Mouse (Mus musculus) 3T3-L1 (cell line): ENCODE data around the gene Ufsp1.
A peak's percentile ranks its signal among the peaks of the same experiment; 100 is the strongest.
"Not testable (repeated sequence)": the region's sequence is repeated elsewhere in the genome, so short reads cannot be mapped to it uniquely, and the experiment has no call there.

Experiments
- DNase-seq: peaks from one replicate; pipeline ENCODE4 v3.0.0-alpha.2; 2015; ENCODE audit warnings: low read depth, low spot score

The Ufsp1 gene

GRCm38 (mm10) chr5:137293839-137294743 is at the start of gene Ufsp1:
Gene Ufsp1 (plus strand): TSS chr5:137294629.
- DNase-seq: peak; percentile 95

DNA sequence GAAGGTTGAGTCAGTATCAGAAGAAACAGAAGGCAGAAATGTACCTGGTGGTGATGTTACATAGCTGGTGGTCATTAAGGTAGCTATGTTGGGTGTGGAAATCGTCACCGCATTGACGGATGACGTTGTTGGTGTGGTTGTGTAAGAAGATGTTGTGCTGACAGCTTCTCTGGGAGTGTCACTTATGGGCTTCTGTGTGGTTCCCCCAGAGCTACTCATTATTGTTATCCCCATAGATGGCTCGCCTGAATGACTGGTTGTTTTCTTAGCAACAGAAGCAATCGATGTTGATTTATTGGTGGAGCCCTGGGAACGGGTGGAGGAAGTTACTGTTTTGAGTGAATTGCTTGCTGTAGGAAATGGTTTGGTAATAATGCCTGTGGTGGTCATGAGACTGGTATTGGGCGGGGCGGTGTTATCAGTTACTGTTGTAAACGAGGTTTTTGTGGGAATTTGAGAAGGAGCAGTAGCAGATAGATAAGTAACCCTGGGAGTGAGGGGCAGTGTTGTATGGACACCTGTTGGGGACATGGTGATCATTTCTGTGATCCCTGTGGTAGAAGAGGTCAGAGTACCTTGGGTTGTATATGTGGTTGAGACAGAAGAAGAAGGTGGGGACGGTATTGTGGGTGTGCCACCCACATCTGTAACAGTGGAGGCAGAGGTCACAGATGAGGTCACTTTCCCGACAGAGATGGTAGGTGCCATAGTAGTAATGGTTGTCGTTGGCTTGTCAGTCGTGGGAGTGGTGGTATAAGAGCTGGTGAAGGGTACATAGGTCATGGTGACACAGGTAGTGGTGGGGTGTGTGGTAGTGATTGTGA is 30.3 kb upstream of the Ufsp1 start:
- DNase-seq: no peak

- DNase-seq: no peak
Observed at GRCm38 (mm10) chr5:137264787-137265186, 29.6 kb upstream of the Ufsp1 start.

DNA sequence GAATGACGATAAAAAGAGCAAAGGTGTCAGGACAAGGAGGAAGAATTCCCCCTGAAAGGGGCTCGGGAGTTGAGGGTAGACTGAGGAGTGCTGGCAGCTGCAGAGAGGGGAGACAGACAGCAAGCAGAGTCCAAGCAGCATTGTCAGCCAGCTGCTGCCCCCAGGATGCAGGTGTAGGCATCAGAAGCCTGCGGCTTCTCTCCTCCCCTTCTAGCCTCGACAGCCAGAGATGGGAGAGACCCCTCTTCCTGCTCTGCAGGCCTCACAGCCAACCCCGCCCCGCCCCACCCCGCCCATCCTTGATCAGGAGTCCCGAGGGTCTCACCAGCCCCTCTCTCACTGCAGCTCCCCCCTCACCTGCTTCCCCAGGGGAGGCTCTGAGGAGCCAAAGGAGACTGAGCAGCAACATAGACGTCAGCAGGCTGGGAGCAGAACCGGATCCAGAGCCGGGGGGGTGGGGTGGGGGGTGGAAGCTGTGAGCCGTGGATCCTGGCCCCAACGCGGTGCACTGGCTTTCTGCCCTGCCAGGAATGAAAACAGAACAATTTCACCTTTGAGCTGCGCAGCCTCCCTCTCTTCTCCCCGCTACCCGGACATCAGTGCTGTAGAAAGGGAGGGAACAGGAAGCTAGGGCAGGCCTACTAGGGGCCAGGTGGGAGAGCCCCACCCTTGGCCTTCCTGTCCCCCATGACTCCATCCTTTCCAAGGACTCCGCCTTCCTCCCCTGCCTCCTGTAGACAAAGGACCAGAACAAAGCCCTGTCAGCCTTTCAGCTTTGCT is 26.1 kb upstream of the Ufsp1 start:
- DNase-seq: no peak

GRCm38 (mm10) chr5:137277360-137278342 is 16.8 kb upstream of the Ufsp1 start:
- DNase-seq: peak; percentile 35

GRCm38 (mm10) chr5:137284411-137284810 is 10.0 kb upstream of the Ufsp1 start:
- DNase-seq: not testable (repeated sequence)

DNA sequence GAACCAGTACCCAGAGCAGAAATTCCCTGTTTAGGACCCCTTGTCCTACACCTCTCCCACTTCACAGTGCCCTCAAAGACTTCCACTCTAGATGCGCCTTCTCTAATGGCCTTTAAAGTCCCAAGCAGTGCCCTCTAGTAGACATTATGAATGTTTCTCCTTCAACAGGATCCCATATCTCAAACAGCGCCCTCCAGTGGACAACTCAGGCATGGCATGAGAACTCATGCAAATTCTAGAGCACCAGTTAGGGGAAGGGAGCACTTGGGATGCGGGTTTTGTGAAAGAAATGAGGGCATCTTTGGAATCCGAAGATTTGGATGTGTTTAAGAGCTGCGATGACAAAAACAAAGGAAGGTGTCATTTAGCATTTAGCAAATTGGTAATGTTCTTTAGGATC is 9.4 kb upstream of the Ufsp1 start:
- DNase-seq: peak; percentile 62

- no peak for DNase-seq
Observed at GRCm38 (mm10) chr5:137285986-137286385, 8.4 kb upstream of the Ufsp1 start.

DNA sequence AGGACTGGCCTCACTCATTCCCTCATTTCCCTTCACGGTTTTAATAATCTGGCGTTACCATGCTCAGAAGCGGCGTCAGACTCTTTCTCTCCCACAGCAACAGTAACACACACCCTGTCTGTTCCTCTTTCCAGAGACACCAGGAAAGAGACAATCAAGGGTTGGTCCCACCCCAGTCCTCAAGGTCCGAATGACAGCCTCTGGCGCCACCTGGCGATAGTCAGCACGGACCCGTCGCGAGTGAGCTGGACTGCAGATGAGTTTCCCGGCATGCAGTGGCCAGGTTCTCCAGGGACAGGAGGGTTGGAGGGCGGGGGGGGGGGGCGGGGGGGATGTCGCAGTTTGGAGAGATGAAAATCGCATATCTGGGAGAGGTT is 7.8 kb upstream of the Ufsp1 start:
- peak; percentile 89 for DNase-seq

DNA sequence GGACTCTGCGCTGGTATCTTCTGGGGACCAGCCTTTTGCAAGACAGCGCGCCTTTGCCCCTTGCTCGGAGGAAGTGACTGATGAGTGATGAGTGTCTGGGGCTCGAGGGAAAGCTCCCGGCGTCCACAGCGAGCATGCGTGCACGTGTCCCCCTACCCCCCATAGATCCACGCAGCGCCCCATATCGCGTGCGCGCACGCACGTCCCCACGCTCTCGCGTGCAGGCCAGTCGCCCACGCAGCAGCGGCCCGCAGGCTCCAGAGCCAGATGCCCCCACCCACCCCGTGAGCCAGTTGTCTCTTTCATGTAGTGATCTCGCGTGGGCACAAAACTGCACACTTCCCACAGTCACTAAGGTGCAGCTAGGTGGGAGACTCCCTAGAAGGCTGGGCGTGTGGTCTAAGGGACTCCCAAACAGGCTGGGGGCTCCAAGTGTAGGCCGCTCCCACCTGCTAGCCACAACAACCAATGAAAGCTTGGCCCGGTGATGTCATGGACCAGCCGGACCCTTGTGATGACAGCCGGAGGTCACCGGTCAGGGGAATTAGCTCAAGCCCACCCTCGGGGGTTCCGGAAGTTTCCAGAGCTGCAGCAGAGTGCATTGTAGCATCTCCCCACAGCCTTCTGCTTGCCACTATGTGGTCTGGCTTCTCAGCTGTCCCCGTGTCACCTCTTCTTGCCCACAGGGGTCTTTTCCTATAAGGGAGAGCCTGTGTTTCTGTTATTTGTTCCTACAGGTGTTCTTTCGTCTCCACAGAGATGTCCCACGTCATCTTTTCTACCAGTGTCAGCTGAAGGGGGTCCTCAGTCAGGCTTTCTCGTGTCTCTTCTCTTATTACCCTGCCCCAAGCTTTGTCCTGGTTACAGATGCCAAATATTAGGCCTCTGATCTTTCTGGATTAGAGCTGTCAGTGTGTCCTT is 7.1 kb upstream of the Ufsp1 start, which contains the start of gene Ache:
Ache (plus strand) TSS at position 488 of the 921 bp plus-strand sequence.
- no peak for DNase-seq

GRCm38 (mm10) chr5:137287953-137288743 is 6.3 kb upstream of the Ufsp1 start:
- no peak for DNase-seq

GRCm38 (mm10) chr5:137288999-137289470 is 5.4 kb upstream of the Ufsp1 start:
- no peak for DNase-seq

- no peak for DNase-seq
Observed at GRCm38 (mm10) chr5:137289591-137290365, 4.7 kb upstream of the Ufsp1 start.

GRCm38 (mm10) chr5:137290677-137291076 is 3.8 kb upstream of the Ufsp1 start:
- no peak for DNase-seq

DNA sequence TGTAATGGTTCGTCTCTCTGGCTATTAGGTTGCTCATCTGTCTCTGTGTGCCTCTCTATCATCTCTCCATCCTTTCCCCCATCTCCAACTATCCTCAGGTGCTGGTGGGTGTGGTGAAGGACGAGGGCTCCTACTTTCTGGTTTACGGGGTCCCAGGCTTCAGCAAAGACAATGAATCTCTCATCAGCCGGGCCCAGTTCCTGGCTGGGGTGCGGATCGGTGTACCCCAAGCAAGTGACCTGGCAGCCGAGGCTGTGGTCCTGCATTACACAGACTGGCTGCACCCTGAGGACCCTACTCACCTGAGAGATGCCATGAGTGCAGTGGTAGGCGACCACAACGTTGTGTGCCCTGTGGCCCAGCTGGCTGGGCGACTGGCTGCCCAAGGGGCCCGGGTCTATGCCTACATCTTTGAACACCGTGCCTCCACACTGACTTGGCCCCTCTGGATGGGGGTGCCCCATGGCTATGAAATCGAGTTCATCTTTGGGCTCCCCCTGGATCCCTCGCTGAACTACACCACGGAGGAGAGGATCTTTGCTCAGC is 3.0 kb upstream of the Ufsp1 start:
- DNase-seq: no peak

DNA sequence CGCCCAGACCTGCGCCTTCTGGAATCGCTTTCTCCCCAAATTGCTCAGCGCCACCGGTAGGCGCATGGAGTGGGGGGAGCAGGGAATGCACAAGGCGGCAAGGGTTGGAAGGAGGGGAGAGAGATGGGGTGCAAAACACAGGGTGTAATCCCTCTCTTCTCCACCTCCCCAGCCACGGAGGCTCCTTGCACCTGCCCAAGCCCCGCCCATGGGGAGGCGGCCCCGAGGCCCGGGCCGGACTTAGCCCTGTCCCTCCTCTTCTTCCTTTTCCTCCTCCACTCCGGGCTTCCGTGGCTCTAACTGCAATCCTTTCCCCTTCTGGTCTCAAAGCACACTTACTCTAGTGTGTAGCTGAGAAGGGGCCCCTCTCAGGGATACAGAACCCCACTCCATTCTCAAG is 1.1 kb upstream of the Ufsp1 start:
- peak; percentile 68 for DNase-seq

DNA sequence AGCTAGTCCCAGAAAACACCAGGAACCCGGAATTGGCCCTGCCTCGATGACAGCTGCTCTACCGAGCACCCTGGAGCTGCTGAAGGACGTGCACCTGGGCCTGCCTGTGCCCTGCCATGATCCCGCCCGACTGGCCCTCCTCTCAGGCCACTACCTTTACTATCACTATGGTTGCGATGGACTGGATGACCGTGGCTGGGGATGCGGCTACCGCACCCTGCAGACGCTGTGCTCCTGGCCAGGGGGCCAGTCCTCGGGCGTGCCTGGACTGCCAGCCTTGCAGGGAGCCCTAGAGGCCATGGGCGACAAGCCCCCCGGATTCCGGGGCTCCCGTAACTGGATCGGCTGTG is 290 bp downstream of the Ufsp1 start:
- DNase-seq: no peak

- DNase-seq: no peak
Observed at GRCm38 (mm10) chr5:137295296-137295695, 867 bp downstream of the Ufsp1 start.
